Mouse (Mus musculus) ES-E14 (cell line): ENCODE data around the gene Aadac.

Experiments used
- HCFC1 ChIP-seq: IDR thresholded peaks from 2 replicates; pipeline ENCODE4 v1.6.1; 2012; ENCODE audit warnings: low read length, inconsistent platforms, borderline replicate concordance; ENCODE audit not compliant: insufficient read depth
- MAFK ChIP-seq: IDR thresholded peaks from 2 replicates; pipeline ENCODE4 v1.6.1; 2014; ENCODE audit warnings: mild to moderate bottlenecking, low read depth, low read length, inconsistent platforms; ENCODE audit not compliant: insufficient read depth
- ZC3H11A ChIP-seq: IDR thresholded peaks from 2 replicates; pipeline ENCODE4 v1.6.1; 2012; ENCODE audit warnings: low read depth, mild to moderate bottlenecking, inconsistent platforms, low read length, borderline replicate concordance
- ZNF384 ChIP-seq: IDR thresholded peaks from 2 replicates; pipeline ENCODE4 v1.6.1; 2012; ENCODE audit warnings: low read depth, low read length, inconsistent platforms

- TF ChIP-seq HCFC1: no peak
- TF ChIP-seq ZC3H11A: no peak
- no peak for TF ChIP-seq MAFK
- no peak for TF ChIP-seq ZNF384
Observed at GRCm38 (mm10) chr3:60057809-60058082, 32.2 kb downstream of the Aadac start.
